Mouse (Mus musculus): Measurements from ENCODE around the gene Cd28. TPM values are rescaled to one million over a fixed set of nuclear protein-coding genes. Genes with fewer than 3 reads are reported as not detected.

Gene Cd28
- polyA plus RNA-seq (2012; fragmentation: generic; extraction: Trizol): not detected

GRCm38 (mm10) chr1:60716567-60716966 is at the start of gene Cd28:
Gene Cd28 (plus strand): TSS chr1:60716800.

Other genes starting within 250 kb of the Cd28 start
- under 1 TPM; 0.64 to 0.90 TPM for gene Raph1, start 149.7 kb upstream of the Cd28 start, polyA plus RNA-seq (2012; fragmentation: generic; extraction: Trizol)
- gene Ctla4, start 170.2 kb downstream of the Cd28 start, polyA plus RNA-seq (2012; fragmentation: generic; extraction: Trizol): not detected

All from C3H10T1/2 (cell line).